Mouse (Mus musculus) C2C12 (cell line): ENCODE data around the gene Trim23.

Source experiments
- CTCF ChIP-seq: IDR thresholded peaks from one replicate; pipeline ENCODE4 v1.5.1; 2011; ENCODE audit not compliant: control insufficient read depth, insufficient read depth, insufficient read length
- MAX ChIP-seq: IDR thresholded peaks from one replicate; pipeline ENCODE4 v1.6.1; 2011; ENCODE audit warnings: mild to moderate bottlenecking, control low read depth

GRCm38 (mm10) chr13:104187357-104187756, 8.8 kb downstream of the Trim23 start:
- TF ChIP-seq CTCF (no peak), MAX (no peak)
